Mouse (Mus musculus) hindbrain, embryonic 10.5 days (tissue): ENCODE measurements around the gene Gm17555. TPM values are rescaled to one million over a fixed set of nuclear protein-coding genes. Genes with fewer than 3 reads are reported as not detected.

Source experiments
- DNase-seq: peaks from one replicate; pipeline ENCODE4 v3.0.0-alpha.2; 2017; ENCODE audit warnings: low spot score
- H3K27ac ChIP-seq: fragments of 300-500 bp; sonication (generic); 2 replicates; pipeline ENCODE4 v1.5.1; 2016; ENCODE audit warnings: mild to moderate bottlenecking, moderate library complexity
- H3K27me3 ChIP-seq: fragments of 300-500 bp; sonication (generic); 2 replicates; pipeline ENCODE4 v1.6.1; 2016; ENCODE audit warnings: mild to moderate bottlenecking; ENCODE audit not compliant: poor library complexity, insufficient read depth, severe bottlenecking
- H3K36me3 ChIP-seq: fragments of 300-500 bp; sonication (generic); 2 replicates; pipeline ENCODE4 v1.6.1; 2016; ENCODE audit warnings: mild to moderate bottlenecking, moderate library complexity
- H3K4me1 ChIP-seq: fragments of 300-500 bp; sonication (generic); replicated peaks from 2 replicates; pipeline ENCODE4 v1.6.1; 2016; ENCODE audit warnings: mild to moderate bottlenecking
- H3K4me3 ChIP-seq: fragments of 300-500 bp; sonication (generic); 2 replicates; pipeline ENCODE4 v1.5.1; 2016; ENCODE audit warnings: mild to moderate bottlenecking, moderate library complexity
- H3K9me3 ChIP-seq: fragments of 300-500 bp; sonication (generic); 2 replicates; pipeline ENCODE4 v1.6.1; 2016; ENCODE audit warnings: mild to moderate bottlenecking, moderate library complexity
- WGBS: fragments of 180-500 bp; shearing (Covaris S2); methylation state at CpG from one replicate; pipeline ENCODE4 v1.1.7; 2016; 5-methylcytosine and 5-hydroxymethylcytosine counted together
- polyA plus RNA-seq: library from polyadenylated mRNA; unstranded; fragments of >200 nt; fragmentation: Nextera tagmentation; extraction: Ambion mirVana; gene quantifications from 2 replicates; pipeline ENCODE4 v1.2.1, GENCODE M21; 2016

Gene Gm17555
- polyA plus RNA-seq, 1 experiment from 2014 or later: not detected

GRCm38 (mm10) chr2:126236905-126237304 is 22.0 kb downstream of the Gm17555 start:
- no peaks in the 10 kb centered on the region for H3K27me3 ChIP-seq
- no peak overlapping the region for H3K4me3 ChIP-seq
- WGBS: 93% methylated on average over 4 of the region's 4 CpGs
- no peaks in the 10 kb centered on the region for H3K9me3 ChIP-seq
- H3K27ac ChIP-seq: no peak overlapping the region
- no peak for DNase-seq
- no peaks in the 10 kb centered on the region for H3K36me3 ChIP-seq
- no peaks in the 10 kb centered on the region for H3K4me1 ChIP-seq

GRCm38 (mm10) chr2:126245446-126245845 is 30.5 kb downstream of the Gm17555 start:
- Histone ChIP-seq H3K4me1 (no peaks in the 10 kb centered on the region), H3K36me3 (no peaks in the 10 kb centered on the region), H3K27ac (no peak overlapping the region), H3K9me3 (no peaks in the 10 kb centered on the region), H3K4me3 (no peak overlapping the region), H3K27me3 (no peaks in the 10 kb centered on the region)
- WGBS: 43% methylated on average over 2 of the region's 2 CpGs
- no peak for DNase-seq

GRCm38 (mm10) chr2:126248536-126248935 is 33.6 kb downstream of the Gm17555 start:
- H3K27me3 ChIP-seq: no peaks in the 10 kb centered on the region
- H3K4me3 ChIP-seq: no peak overlapping the region
- no peaks in the 10 kb centered on the region for H3K9me3 ChIP-seq
- DNase-seq: no peak
- H3K36me3 ChIP-seq: no peaks in the 10 kb centered on the region
- no peaks in the 10 kb centered on the region for H3K4me1 ChIP-seq
- 98% methylated on average over 2 of the region's 2 CpGs for WGBS
- no peak overlapping the region for H3K27ac ChIP-seq

GRCm38 (mm10) chr2:126252211-126252610 is 37.3 kb downstream of the Gm17555 start:
- no peaks in the 10 kb centered on the region for H3K9me3 ChIP-seq
- DNase-seq: no peak
- no peak overlapping the region for H3K4me3 ChIP-seq
- H3K4me1 ChIP-seq: no peaks in the 10 kb centered on the region
- no peaks in the 10 kb centered on the region for H3K36me3 ChIP-seq
- H3K27me3 ChIP-seq: no peaks in the 10 kb centered on the region
- H3K27ac ChIP-seq: no peak overlapping the region

Other genes with a start within 250 kb of the Gm17555 start
- gene Fgf7, start 180.4 kb upstream of the Gm17555 start, polyA plus RNA-seq: 0.14 and 0.56 TPM in 2 replicates
- not detected in 2 replicates for gene Fam227b, start 63.1 kb upstream of the Gm17555 start, polyA plus RNA-seq
- gene Dtwd1, start 63.0 kb upstream of the Gm17555 start, polyA plus RNA-seq: 25.4 and 27.1 TPM in 2 replicates